8 mouse cellular contexts compared by ENCODE assay signal in the genomic region with DNA sequence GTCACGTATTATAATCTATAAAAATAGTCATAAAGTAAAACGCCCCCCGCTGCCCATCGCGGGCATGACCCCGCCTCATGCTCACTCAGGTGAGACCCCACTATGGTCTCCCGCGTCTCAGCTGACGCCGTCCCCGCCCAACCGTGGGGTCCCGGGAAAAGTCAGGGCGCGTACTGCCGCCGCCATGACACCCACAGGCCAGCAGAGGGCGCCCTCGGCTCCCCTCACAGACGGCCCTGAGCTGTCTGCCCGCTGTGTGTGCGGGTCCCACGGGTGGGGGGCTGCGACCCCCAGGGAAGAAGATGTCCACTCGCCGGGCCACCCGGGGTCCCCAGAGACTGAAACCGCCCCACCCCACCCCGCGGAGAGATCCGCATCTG. TPM values are rescaled to one million over a fixed set of nuclear protein-coding genes. Genes with fewer than 3 reads are reported as not detected.
A peak's percentile ranks its signal among the peaks of the same experiment; 100 is the strongest.
DNase-seq lines count a peak whose midpoint lies in the region; ATAC-seq and TF ChIP-seq lines count a peak whose summit lies in the region.

No protein-coding gene starts in this region.

- no peaks in the 10 kb centered on the region for H3K36me3 ChIP-seq in ES-Bruce4 (ENCODE audit: control insufficient read depth, insufficient read depth, low read length, poor library complexity, severe bottlenecking)
- no peaks in the 10 kb centered on the region for H3K36me3 ChIP-seq in forebrain, embryonic 12.5 days (replicated peaks)
- H3K36me3 ChIP-seq in lung, embryonic 16.5 days (ENCODE audit: control insufficient read depth, insufficient read depth, low read length): no peaks in the 10 kb centered on the region

- TF ChIP-seq POLR2A in ES-Bruce4 (IDR thresholded peaks at IDR 0.05; ENCODE audit: insufficient read depth, low read length): no peak

- WGBS in forebrain, embryonic 12.5 days: under 1% methylated on average over 30 of the region's 31 CpGs
- WGBS in lung, embryonic 16.5 days: 0% methylated on average over 30 of the region's 31 CpGs

- H3K4me1 ChIP-seq in ES-Bruce4 (ENCODE audit: control insufficient read depth, insufficient read depth, low read length): peaks cover 2% of the 10 kb centered on the region
- peaks cover 3% of the 10 kb centered on the region; the same call in 1 of the 2 replicates for H3K4me1 ChIP-seq in forebrain, embryonic 12.5 days
- no peaks in the 10 kb centered on the region for H3K4me1 ChIP-seq in lung, embryonic 16.5 days (replicated peaks; ENCODE audit: control insufficient read depth, insufficient read depth, low read length)

- intact Hi-C loops in heart, postnatal 10 days (cut with DNase I): loop anchor here (10.0 kb wide), 1 partner anchor 360 kb away; no protein-coding TSS in a partner anchor

- peak overlapping the region; percentile 83 for H3K9ac ChIP-seq in ES-Bruce4 (ENCODE audit: low read depth, poor library complexity, severe bottlenecking)
- H3K9ac ChIP-seq in forebrain, embryonic 12.5 days: peak overlapping the region; percentile 49
- H3K9ac ChIP-seq in lung, embryonic 16.5 days (ENCODE audit: low read length): peak overlapping the region; percentile 73

- peak; percentile 40 for ATAC-seq in forebrain, embryonic 12.5 days (ENCODE audit: low FRiP score)
- peak; percentile 47 for ATAC-seq in lung, embryonic 16.5 days (ENCODE audit: low read depth)

- no peaks in the 10 kb centered on the region; the same call in 1 of the 2 replicates for H3K27me3 ChIP-seq in ES-Bruce4 (ENCODE audit: control insufficient read depth, insufficient read depth, low read length, poor library complexity, severe bottlenecking)
- H3K27me3 ChIP-seq in forebrain, embryonic 12.5 days: no peaks in the 10 kb centered on the region
- no peaks in the 10 kb centered on the region for H3K27me3 ChIP-seq in lung, embryonic 16.5 days (ENCODE audit: control insufficient read depth, insufficient read depth, low read depth, low read length)

- peak overlapping the region; percentile 63 for H3K4me2 ChIP-seq in forebrain, embryonic 12.5 days
- peak overlapping the region; percentile 70 for H3K4me2 ChIP-seq in lung, embryonic 16.5 days (ENCODE audit: low read depth, low read length)

- DNase-seq in brain, embryonic 18.5 days (ENCODE audit: low read depth, low spot score): peak; percentile 37
- peak; percentile 84 to 86 for DNase-seq in heart, postnatal 10 days
- DNase-seq in layer of hippocampus, adult 9-10 months (ENCODE audit: low spot score): peak; percentile 70
- peak; percentile 80 for DNase-seq in ovary, postnatal 36 days (ENCODE audit: low spot score)
- DNase-seq in thymus, postnatal 14 days: peak; percentile 89

- TF ChIP-seq CTCF in ES-Bruce4 (IDR thresholded peaks at IDR 0.05; ENCODE audit: low read depth, low read length): peak; percentile 55

- no peaks in the 10 kb centered on the region for H3K9me3 ChIP-seq in ES-Bruce4 (replicated peaks; ENCODE audit: control insufficient read depth, insufficient read depth, low read length, poor library complexity, severe bottlenecking)
- H3K9me3 ChIP-seq in forebrain, embryonic 12.5 days: 0 out of 2 replicates have a peak, but pooled peaks cover 3% of the 10 kb centered on the region
- H3K9me3 ChIP-seq in lung, embryonic 16.5 days (ENCODE audit: control insufficient read depth, low read length): no peaks in the 10 kb centered on the region

- H3K27ac ChIP-seq in ES-Bruce4 (ENCODE audit: insufficient read depth, low read length): peak overlapping the region; percentile 64
- peak overlapping the region; percentile 93 for H3K27ac ChIP-seq in forebrain, embryonic 12.5 days
- peak overlapping the region; percentile 95 for H3K27ac ChIP-seq in lung, embryonic 16.5 days (ENCODE audit: low read length)

- peak overlapping the region; percentile 53 for H3K4me3 ChIP-seq in ES-Bruce4 (ENCODE audit: low read depth, low read length)
- peak overlapping the region; percentile 53 for H3K4me3 ChIP-seq in forebrain, embryonic 12.5 days (replicated peaks)
- H3K4me3 ChIP-seq in lung, embryonic 16.5 days (ENCODE audit: low read length): peak overlapping the region; percentile 61

- no peak for TF ChIP-seq EP300 in ES-Bruce4 (IDR thresholded peaks at IDR 0.05; ENCODE audit: insufficient read depth, low read depth, low read length)

RNA-seq across cellular contexts. Expression of gene Scaf8, which starts 30.2 kb away (rescaled TPM):
- 51.5 and 55.0 TPM in 2 replicates for polyA plus RNA-seq in ES-Bruce4 (2011; ENCODE audit: insufficient read depth, insufficient read length, low read depth, missing spikeins)
- polyA plus RNA-seq in forebrain, embryonic 12.5 days (2016; fragmentation: Nextera tagmentation; extraction: Ambion mirVana): 27.6 TPM in 2 replicates
- total RNA-seq in heart, postnatal 10 days (2021): 10 to 100 TPM; 45.2 to 45.8 TPM
- 16.0 and 18.1 TPM in 2 replicates for polyA plus RNA-seq in lung, embryonic 16.5 days (2015; fragmentation: Nextera tagmentation; extraction: Ambion mirVana)

Comparison
In these comparisons a context has a peak if more than half of its experiments do, and no peak if none do; other contexts are left out.
1. Peak in every context shown above with its lines: DNase-seq, ATAC-seq, H3K4me3 ChIP-seq and H3K27ac ChIP-seq.
2. DNase-seq: peak in every context shown above with its lines; median percentile 89 in thymus, postnatal 14 days; 85 in heart, postnatal 10 days; 80 in ovary, postnatal 36 days; 70 in layer of hippocampus, adult 9-10 months; 37 in brain, embryonic 18.5 days.